Mouse (Mus musculus) liver, embryonic 11.5 days (tissue): Measurements from ENCODE around the gene Gm20458. TPM values are rescaled to one million over a fixed set of nuclear protein-coding genes. Genes with fewer than 3 reads are reported as not detected.
A peak's percentile ranks its signal among the peaks of the same experiment; 100 is the strongest.

Experiments used
- ATAC-seq: fragments of 200-750 bp; cut with Nextera tagmentation; replicated peaks from 2 replicates; pipeline ENCODE4 v1.8.0; 2017; ENCODE audit warnings: moderate number of reproducible peaks, mild to moderate bottlenecking, moderate TSS enrichment, moderate library complexity; ENCODE audit not compliant: low FRiP score
- DNase-seq: peaks from one replicate; pipeline ENCODE4 v3.0.0-alpha.2; 2017; ENCODE audit warnings: low spot score
- H3K27ac ChIP-seq: fragments of 300-500 bp; sonication (generic); 2 replicates; pipeline ENCODE4 v1.5.1; 2014; ENCODE audit warnings: mild to moderate bottlenecking, low read depth, low read length, control low read depth
- H3K27me3 ChIP-seq: fragments of 300-500 bp; sonication (generic); replicated peaks from 2 replicates; pipeline ENCODE4 v1.6.1; 2014; ENCODE audit warnings: low read length, mixed read lengths; ENCODE audit not compliant: control insufficient read depth, insufficient read depth
- H3K36me3 ChIP-seq: fragments of 300-500 bp; sonication (generic); 2 replicates; pipeline ENCODE4 v1.6.1; 2014; ENCODE audit warnings: mild to moderate bottlenecking, low read length, moderate library complexity, mixed read lengths; ENCODE audit not compliant: control insufficient read depth, insufficient read depth
- H3K4me1 ChIP-seq: fragments of 300-500 bp; sonication (generic); replicated peaks from 2 replicates; pipeline ENCODE4 v1.6.1; 2014; ENCODE audit warnings: low read length, mixed read lengths; ENCODE audit not compliant: control insufficient read depth, insufficient read depth
- H3K4me2 ChIP-seq: fragments of 300-500 bp; sonication (generic); 2 replicates; pipeline ENCODE4 v1.6.1; 2014; ENCODE audit warnings: mild to moderate bottlenecking, control low read depth, moderate library complexity
- H3K4me3 ChIP-seq: fragments of 300-500 bp; sonication (generic); 2 replicates; pipeline ENCODE4 v1.5.1; 2014; ENCODE audit warnings: low read depth, low read length, control low read depth
- H3K9ac ChIP-seq: fragments of 300-500 bp; sonication (generic); 2 replicates; pipeline ENCODE4 v1.6.1; 2014; ENCODE audit warnings: low read depth, low read length, control low read depth
- H3K9me3 ChIP-seq: fragments of 300-500 bp; sonication (generic); 2 replicates; pipeline ENCODE4 v1.6.1; 2016; ENCODE audit warnings: low read length, inconsistent platforms, mixed read lengths; ENCODE audit not compliant: control insufficient read depth
- WGBS: fragments of 180-500 bp; shearing (Covaris S2); extraction: QIAGEN DNeasy Blood & Tissue Kit; methylation state at CpG from one replicate; pipeline ENCODE4 v1.1.7; 2014; 5-methylcytosine and 5-hydroxymethylcytosine counted together
- polyA plus RNA-seq: library from polyadenylated mRNA; unstranded; fragments of >200 nt; fragmentation: Nextera tagmentation; extraction: Ambion mirVana; gene quantifications from 2 replicates; pipeline ENCODE4 v1.2.1, GENCODE M21; 2014

Gm20458 gene
- polyA plus RNA-seq, 1 experiment from 2014 or later, result 4.4 TPM

GRCm38 (mm10) chr2:164494126-164494525 is 33.4 kb downstream of the Gm20458 start:
- DNase-seq (no peak), ATAC-seq (no peak)
- Histone ChIP-seq H3K4me1 (peaks cover 11% of the 10 kb centered on the region), H3K4me3 (no peak overlapping the region), H3K4me2 (no peak overlapping the region), H3K27me3 (0 out of 2 replicates have a peak, but pooled peaks cover 2% of the 10 kb centered on the region), H3K36me3 (no peaks in the 10 kb centered on the region), H3K9ac (no peak overlapping the region), H3K27ac (no peak overlapping the region), H3K9me3 (no peaks in the 10 kb centered on the region)
- WGBS, result 60% methylated on average over 2 of the region's 2 CpGs

GRCm38 (mm10) chr2:164496331-164496730 is 35.6 kb downstream of the Gm20458 start:
- Histone ChIP-seq H3K9me3 (no peaks in the 10 kb centered on the region), H3K4me2 (peak overlapping the region; percentile 94), H3K27me3 (no peaks in the 10 kb centered on the region), H3K36me3 (peaks cover 6% of the 10 kb centered on the region; the same call in 1 of the 2 replicates), H3K4me3 (peak overlapping the region; percentile 82; the same call in 1 of the 2 replicates), H3K27ac (no peak overlapping the region), H3K9ac (no peak overlapping the region), H3K4me1 (peaks cover 11% of the 10 kb centered on the region)
- no peak for ATAC-seq
- no peak for DNase-seq
- 52% methylated on average over 1 of the region's 1 CpGs for WGBS

- Histone ChIP-seq H3K4me1 (peaks cover 11% of the 10 kb centered on the region), H3K9me3 (no peaks in the 10 kb centered on the region), H3K27me3 (no peaks in the 10 kb centered on the region), H3K9ac (peak within 1 kb of the TSS; percentile 70), H3K4me2 (peak within 1 kb of the TSS; percentile 94), H3K4me3 (peak within 1 kb of the TSS; percentile 82), H3K27ac (peak within 1 kb of the TSS; percentile 30; the same call in 1 of the 2 replicates), H3K36me3 (peaks cover 12% of the 10 kb centered on the region; the same call in 1 of the 2 replicates)
- 4% methylated on average over 43 of the region's 43 CpGs for WGBS
- ATAC-seq, result peak; percentile 95
- DNase-seq, result peak; percentile 77
Observed at GRCm38 (mm10) chr2:164496847-164497690, 36.3 kb downstream of the Gm20458 start, which contains the start of gene Pigt. Gene Pigt (plus strand): TSS chr2:164497520.

- no peak overlapping the region for H3K27ac ChIP-seq
- no peak for DNase-seq
Observed at GRCm38 (mm10) chr2:164497691-164498268, 37.0 kb downstream of the Gm20458 start.

GRCm38 (mm10) chr2:164499317-164499716 is 38.5 kb downstream of the Gm20458 start:
- peaks cover 33% of the 10 kb centered on the region for H3K36me3 ChIP-seq
- H3K9me3 ChIP-seq, result 0 out of 2 replicates have a peak, but pooled peaks cover 2% of the 10 kb centered on the region
- H3K27ac ChIP-seq, result no peak overlapping the region
- DNase-seq (no peak), ATAC-seq (no peak)
- 80% methylated on average over 5 of the region's 5 CpGs for WGBS
- peaks cover 11% of the 10 kb centered on the region for H3K4me1 ChIP-seq
- no peak overlapping the region for H3K4me3 ChIP-seq
- no peak overlapping the region for H3K9ac ChIP-seq
- H3K4me2 ChIP-seq, result no peak overlapping the region
- no peaks in the 10 kb centered on the region for H3K27me3 ChIP-seq

More at GRCm38 (mm10) chr2:164497691-164498268, 37.0 kb downstream of the Gm20458 start:
- 6% methylated on average over 21 of the region's 21 CpGs for WGBS
- peak; percentile 40 for ATAC-seq
- no peaks in the 10 kb centered on the region for H3K9me3 ChIP-seq
- peak overlapping the region; percentile 94 for H3K4me2 ChIP-seq
- peaks cover 11% of the 10 kb centered on the region for H3K4me1 ChIP-seq
- peaks cover 19% of the 10 kb centered on the region for H3K36me3 ChIP-seq
- H3K4me3 ChIP-seq, result peak overlapping the region; percentile 82
- H3K9ac ChIP-seq, result peak overlapping the region; percentile 70
- H3K27me3 ChIP-seq, result no peaks in the 10 kb centered on the region

GRCm38 (mm10) chr2:164500511-164500910 is 39.7 kb downstream of the Gm20458 start:
- Histone ChIP-seq H3K4me1 (peaks cover 11% of the 10 kb centered on the region), H3K9ac (no peak overlapping the region), H3K36me3 (peaks cover 42% of the 10 kb centered on the region), H3K4me2 (no peak overlapping the region), H3K27me3 (no peaks in the 10 kb centered on the region), H3K27ac (no peak overlapping the region), H3K9me3 (0 out of 2 replicates have a peak, but pooled peaks cover 2% of the 10 kb centered on the region), H3K4me3 (no peak overlapping the region)
- DNase-seq (no peak), ATAC-seq (no peak)
- WGBS, result 93% methylated on average over 7 of the region's 7 CpGs

- Histone ChIP-seq H3K4me3 (no peak overlapping the region), H3K27me3 (no peaks in the 10 kb centered on the region), H3K9me3 (0 out of 2 replicates have a peak, but pooled peaks cover 2% of the 10 kb centered on the region), H3K4me1 (no peaks in the 10 kb centered on the region), H3K4me2 (no peak overlapping the region), H3K27ac (no peak overlapping the region), H3K36me3 (peaks cover 51% of the 10 kb centered on the region), H3K9ac (no peak overlapping the region)
- no peak for DNase-seq
- no peak for ATAC-seq
- 93% methylated on average over 3 of the region's 3 CpGs for WGBS
Observed at GRCm38 (mm10) chr2:164504919-164505318, 44.2 kb downstream of the Gm20458 start.

GRCm38 (mm10) chr2:164505619-164506347 is 45.0 kb downstream of the Gm20458 start:
- ATAC-seq, result no peak
- H3K27me3 ChIP-seq, result no peaks in the 10 kb centered on the region
- 0 out of 2 replicates have a peak, but pooled peaks cover 2% of the 10 kb centered on the region for H3K9me3 ChIP-seq
- 81% methylated on average over 4 of the region's 4 CpGs for WGBS
- H3K36me3 ChIP-seq, result peaks cover 48% of the 10 kb centered on the region
- no peak overlapping the region for H3K4me2 ChIP-seq
- H3K4me1 ChIP-seq, result no peaks in the 10 kb centered on the region
- peak overlapping the region; percentile 45 for H3K27ac ChIP-seq
- DNase-seq, result no peak
- H3K4me3 ChIP-seq, result no peak overlapping the region
- no peak overlapping the region for H3K9ac ChIP-seq
